Comparison of ENCODE assay signal across 9 mouse cellular contexts in genomic region chr17:71102571-71103551, GRCm38 (mm10).
DNase-seq lines count a peak whose midpoint lies in the region; ATAC-seq lines count a peak whose summit lies in the region.
"Had no signal": no experiment of that assay in that cellular context is flagged by ENCODE, and none has a peak within 500 bp of the region (broad histone marks: within the 10 kb centered on the region; RNA-seq: fewer than 3 reads in every experiment).

No protein-coding gene starts in this region.

- no peaks in the 10 kb centered on the region for H3K27me3 ChIP-seq in kidney, embryonic 16.5 days (ENCODE audit: insufficient read depth, low read length)
- no peaks in the 10 kb centered on the region for H3K27me3 ChIP-seq in embryonic facial prominence, embryonic 10.5 days (replicated peaks; ENCODE audit: low read depth, poor library complexity, severe bottlenecking)
- H3K27me3 ChIP-seq in intestine, embryonic 15.5 days (replicated peaks): no peaks in the 10 kb centered on the region
- no peaks in the 10 kb centered on the region for H3K27me3 ChIP-seq in hindbrain, embryonic 14.5 days (ENCODE audit: control insufficient read depth, insufficient read depth, low read length)
- H3K27me3 ChIP-seq: megakaryocyte, embryonic 14.5 days had no signal

- H3K4me1 ChIP-seq in kidney, embryonic 16.5 days (ENCODE audit: insufficient read depth, low read length): peaks cover 11% of the 10 kb centered on the region
- peaks cover 11% of the 10 kb centered on the region for H3K4me1 ChIP-seq in embryonic facial prominence, embryonic 10.5 days
- peaks cover 6% of the 10 kb centered on the region for H3K4me1 ChIP-seq in intestine, embryonic 15.5 days (replicated peaks)
- 0 out of 2 replicates have a peak, but pooled peaks cover 4% of the 10 kb centered on the region for H3K4me1 ChIP-seq in hindbrain, embryonic 14.5 days (replicated peaks; ENCODE audit: control insufficient read depth, insufficient read depth, low read length)

- 0 out of 2 replicates have a peak overlapping the region, but pooled peaks have one; percentile 3 for H3K9ac ChIP-seq in kidney, embryonic 16.5 days (replicated peaks; ENCODE audit: low read length)
- no peak overlapping the region for H3K9ac ChIP-seq in intestine, embryonic 15.5 days
- no peak overlapping the region for H3K9ac ChIP-seq in hindbrain, embryonic 14.5 days

- H3K9me3 ChIP-seq in kidney, embryonic 16.5 days (ENCODE audit: low read length): no peaks in the 10 kb centered on the region
- no peaks in the 10 kb centered on the region for H3K9me3 ChIP-seq in embryonic facial prominence, embryonic 10.5 days
- no peaks in the 10 kb centered on the region for H3K9me3 ChIP-seq in intestine, embryonic 15.5 days
- H3K9me3 ChIP-seq in hindbrain, embryonic 14.5 days (ENCODE audit: control insufficient read depth, low read length): no peaks in the 10 kb centered on the region
- H3K9me3 ChIP-seq: megakaryocyte, embryonic 14.5 days had no signal

- no peak for ATAC-seq in kidney, embryonic 16.5 days (ENCODE audit: low FRiP score, low TSS enrichment)
- ATAC-seq in intestine, embryonic 15.5 days: peak; percentile 34; the same call in 1 of the 2 replicates
- peak; percentile 62 for ATAC-seq in megakaryocyte progenitor cell, adult 5-6 weeks (replicated peaks; ENCODE audit: poor library complexity)
- ATAC-seq in hindbrain, embryonic 14.5 days (ENCODE audit: low FRiP score): no peak

- H3K4me3 ChIP-seq in kidney, embryonic 16.5 days (ENCODE audit: low read length): no peak overlapping the region
- H3K4me3 ChIP-seq in embryonic facial prominence, embryonic 10.5 days: no peak overlapping the region
- H3K4me3 ChIP-seq in intestine, embryonic 15.5 days (replicated peaks): no peak overlapping the region
- H3K4me3 ChIP-seq in hindbrain, embryonic 14.5 days (replicated peaks; ENCODE audit: low read length): no peak overlapping the region
- H3K4me3 ChIP-seq: megakaryocyte, embryonic 14.5 days had no signal

- H3K4me2 ChIP-seq in kidney, embryonic 16.5 days (replicated peaks; ENCODE audit: low read depth, low read length): no peak overlapping the region
- H3K4me2 ChIP-seq in intestine, embryonic 15.5 days (replicated peaks): no peak overlapping the region
- H3K4me2 ChIP-seq in hindbrain, embryonic 14.5 days (replicated peaks): no peak overlapping the region

- 33% methylated on average over 17 of the region's 17 CpGs for WGBS in kidney, embryonic 16.5 days
- 42% methylated on average over 17 of the region's 17 CpGs for WGBS in embryonic facial prominence, embryonic 10.5 days
- 30% methylated on average over 17 of the region's 17 CpGs for WGBS in intestine, embryonic 15.5 days
- 60% methylated on average over 17 of the region's 17 CpGs for WGBS in hindbrain, embryonic 14.5 days

- H3K27ac ChIP-seq in kidney, embryonic 16.5 days (ENCODE audit: low read length): no peak overlapping the region
- peak overlapping the region; percentile 63 for H3K27ac ChIP-seq in embryonic facial prominence, embryonic 10.5 days (replicated peaks)
- H3K27ac ChIP-seq in intestine, embryonic 15.5 days: no peak overlapping the region
- no peak overlapping the region for H3K27ac ChIP-seq in hindbrain, embryonic 14.5 days

- DNase-seq in kidney, adult 8-10 months: no peak
- peak; percentile 63 for DNase-seq in embryonic facial prominence, embryonic 10.5 days (ENCODE audit: low spot score)
- no peak for DNase-seq in hindbrain, embryonic 14.5 days (ENCODE audit: low spot score)
- DNase-seq in spleen, adult 18-20 months: no peak
- DNase-seq in spleen, postnatal 36 days (ENCODE audit: low spot score in 2 of 2): no peak

- no peaks in the 10 kb centered on the region for H3K36me3 ChIP-seq in kidney, embryonic 16.5 days (ENCODE audit: insufficient read depth, low read length)
- H3K36me3 ChIP-seq in embryonic facial prominence, embryonic 10.5 days (replicated peaks): no peaks in the 10 kb centered on the region
- no peaks in the 10 kb centered on the region for H3K36me3 ChIP-seq in intestine, embryonic 15.5 days
- H3K36me3 ChIP-seq in hindbrain, embryonic 14.5 days (replicated peaks; ENCODE audit: control insufficient read depth, insufficient read depth): no peaks in the 10 kb centered on the region

Comparison
In these comparisons a context has a peak if more than half of its experiments do, and no peak if none do; other contexts are left out.
1. ATAC-seq: peak in intestine, embryonic 15.5 days (single experiment) and megakaryocyte progenitor cell, adult 5-6 weeks (single experiment); none in kidney, embryonic 16.5 days (single experiment) and hindbrain, embryonic 14.5 days (single experiment).